Mouse (Mus musculus): ENCODE measurements around the gene Pygm. TPM values are rescaled to one million over a fixed set of nuclear protein-coding genes. Genes with fewer than 3 reads are reported as not detected.

The Pygm gene
- polyA plus RNA-seq, 1 experiment from 2014 or later, result 1.9 TPM

DNA sequence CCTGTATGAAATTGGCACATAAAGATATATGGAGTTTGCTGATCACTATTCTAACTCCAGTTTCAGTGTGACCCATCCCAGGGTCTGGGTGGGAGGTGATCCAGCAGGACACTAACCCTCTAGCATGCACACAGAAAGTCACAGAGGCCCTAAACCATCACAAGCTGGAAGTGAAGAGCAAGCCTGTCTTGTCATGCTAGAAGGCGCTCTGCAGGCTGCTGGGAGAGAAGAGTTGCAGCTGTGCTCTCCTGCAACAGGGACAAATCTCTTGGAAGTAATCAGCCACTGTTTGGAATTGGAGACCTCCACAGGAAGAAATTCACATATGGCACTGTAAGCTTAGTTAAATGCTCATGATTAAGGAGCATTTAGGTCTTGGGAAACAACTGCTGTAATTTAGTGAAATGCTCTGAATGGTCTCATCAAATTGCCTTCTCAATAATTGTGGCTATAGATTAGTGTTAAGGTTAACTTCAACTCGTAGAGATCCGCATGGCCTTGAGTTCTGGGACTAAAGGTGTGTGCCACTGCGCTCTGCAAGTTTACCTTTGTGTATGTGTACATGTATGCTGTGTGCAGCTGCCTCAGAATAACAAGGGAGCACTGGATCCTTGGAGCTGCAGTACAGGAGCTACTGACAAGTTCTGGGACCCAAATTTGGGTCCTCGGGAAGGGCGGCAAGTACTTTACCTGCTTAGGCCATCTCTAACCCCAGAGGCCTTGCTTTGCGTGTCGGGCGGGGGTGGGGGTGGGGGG is 3.6 kb upstream of the Pygm start:
- H3K4me1 ChIP-seq (replicated peaks), result peaks cover 41% of the 10 kb centered on the region
- WGBS, result 91% methylated on average over 9 of the region's 9 CpGs
- peaks cover 54% of the 10 kb centered on the region for H3K36me3 ChIP-seq
- DNase-seq (ENCODE audit: low spot score), result no peak
- H3K9me3 ChIP-seq, result no peaks in the 10 kb centered on the region
- no peaks in the 10 kb centered on the region for H3K27me3 ChIP-seq (ENCODE audit: insufficient read depth, poor library complexity, severe bottlenecking)
- H3K4me3 ChIP-seq, result no peak overlapping the region
- H3K27ac ChIP-seq, result no peak overlapping the region

DNA sequence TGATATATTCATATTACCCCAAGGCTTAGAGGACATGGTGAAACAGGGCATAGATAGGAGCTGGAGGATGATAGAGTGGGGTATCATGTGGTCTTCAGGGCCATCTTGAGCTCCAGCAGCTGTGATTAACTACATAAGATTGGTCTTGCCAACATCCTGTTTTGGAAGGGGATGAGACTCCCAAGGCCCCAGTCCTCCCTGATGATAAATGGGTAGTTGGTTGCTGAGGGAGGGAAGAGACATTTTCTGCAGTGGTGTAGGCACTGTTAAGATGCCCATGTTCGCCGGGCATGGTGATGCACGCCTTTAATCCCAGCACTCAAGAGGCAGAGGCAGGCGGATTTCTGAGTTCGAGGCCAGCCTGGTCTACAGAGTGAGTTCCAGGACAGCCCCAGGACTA is 3.0 kb upstream of the Pygm start:
- Histone ChIP-seq H3K4me1 (replicated peaks) (peaks cover 40% of the 10 kb centered on the region), H3K36me3 (peaks cover 48% of the 10 kb centered on the region), H3K4me3 (no peak overlapping the region), H3K9me3 (no peaks in the 10 kb centered on the region), H3K27me3 (ENCODE audit: insufficient read depth, poor library complexity, severe bottlenecking) (no peaks in the 10 kb centered on the region), H3K27ac (no peak overlapping the region)
- whole genome bisulfite sequencing, result 96% methylated on average over 5 of the region's 5 CpGs
- no peak for DNase-seq (ENCODE audit: low spot score)

DNA sequence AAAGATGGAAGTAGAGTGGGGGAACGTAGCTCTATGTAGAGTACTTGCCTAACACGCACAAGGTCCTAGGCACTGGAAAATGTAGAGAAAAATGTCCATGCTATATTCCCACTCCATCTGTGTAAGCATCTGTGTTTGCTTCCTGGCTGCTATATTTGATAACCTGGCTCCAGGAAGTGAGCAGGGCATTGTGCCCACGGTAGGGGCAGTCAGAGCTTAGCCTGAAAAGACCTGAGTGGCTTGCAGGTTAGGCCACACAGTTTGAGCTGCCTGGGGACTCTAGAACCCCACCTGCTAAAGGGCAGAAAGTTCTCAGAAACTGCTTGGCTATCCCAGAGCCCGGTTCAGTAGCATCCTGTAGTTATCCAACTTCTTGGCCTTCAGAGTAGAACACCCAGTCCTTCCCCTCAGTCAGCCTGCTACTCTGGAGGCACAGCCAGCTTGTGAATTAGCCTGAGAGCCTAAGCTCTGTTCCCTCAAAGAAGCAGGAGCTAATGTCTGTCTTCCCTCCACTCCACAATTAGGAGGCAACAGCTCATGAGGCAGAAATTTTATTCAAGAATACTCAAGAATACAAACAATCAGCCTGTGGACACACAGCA is 1.8 kb upstream of the Pygm start:
- DNase-seq (ENCODE audit: low spot score), result no peak

DNA sequence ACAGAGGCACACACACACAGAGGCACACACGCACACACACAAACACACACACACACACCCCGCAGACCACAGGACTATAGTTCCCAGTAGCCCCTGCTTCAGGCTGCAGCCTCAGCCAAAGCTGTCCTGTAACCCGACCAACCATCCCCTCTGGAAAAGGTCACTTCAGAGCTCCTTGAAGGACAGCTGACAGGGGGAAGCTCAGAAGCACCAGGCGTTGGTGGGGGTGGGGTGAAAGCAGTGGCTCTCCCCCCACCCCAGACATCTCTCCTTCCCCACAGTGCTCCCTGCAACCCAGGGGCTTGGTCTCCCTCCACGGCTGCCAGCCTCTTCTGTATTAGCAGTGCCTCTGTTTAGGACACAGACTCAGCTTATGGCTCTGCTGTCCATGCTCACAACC is 729 bp upstream of the Pygm start:
- no peak overlapping the region for H3K4me3 ChIP-seq
- H3K4me1 ChIP-seq (replicated peaks), result peaks cover 41% of the 10 kb centered on the region
- no peaks in the 10 kb centered on the region for H3K9me3 ChIP-seq
- 43% methylated on average over 5 of the region's 5 CpGs for whole genome bisulfite sequencing
- DNase-seq (ENCODE audit: low spot score), result no peak
- H3K27me3 ChIP-seq (ENCODE audit: insufficient read depth, poor library complexity, severe bottlenecking), result peaks cover 19% of the 10 kb centered on the region; the same call in 1 of the 2 replicates
- H3K36me3 ChIP-seq, result peaks cover 25% of the 10 kb centered on the region
- H3K27ac ChIP-seq, result peak overlapping the region; percentile 72

More for the DNA sequence above, 1.8 kb upstream of the Pygm start:
- WGBS, result 85% methylated on average over 4 of the region's 4 CpGs
- H3K27ac ChIP-seq, result no peak overlapping the region
- no peak overlapping the region for H3K4me3 ChIP-seq
- no peaks in the 10 kb centered on the region for H3K9me3 ChIP-seq
- 0 out of 2 replicates have a peak, but pooled peaks cover 9% of the 10 kb centered on the region for H3K27me3 ChIP-seq (ENCODE audit: insufficient read depth, poor library complexity, severe bottlenecking)
- peaks cover 44% of the 10 kb centered on the region for H3K4me1 ChIP-seq (replicated peaks)
- peaks cover 36% of the 10 kb centered on the region for H3K36me3 ChIP-seq

- Histone ChIP-seq H3K4me1 (replicated peaks) (peaks cover 52% of the 10 kb centered on the region), H3K36me3 (peaks cover 11% of the 10 kb centered on the region; the same call in 1 of the 2 replicates), H3K27ac (no peak overlapping the region), H3K9me3 (no peaks in the 10 kb centered on the region), H3K4me3 (no peak overlapping the region), H3K27me3 (ENCODE audit: insufficient read depth, poor library complexity, severe bottlenecking) (peaks cover 33% of the 10 kb centered on the region; the same call in 1 of the 2 replicates)
- 82% methylated on average over 11 of the region's 11 CpGs for WGBS
- no peak for DNase-seq (ENCODE audit: low spot score)
These were observed 755 bp downstream of the Pygm start for GRCm38 (mm10) chr19:6384954-6385353.

DNA sequence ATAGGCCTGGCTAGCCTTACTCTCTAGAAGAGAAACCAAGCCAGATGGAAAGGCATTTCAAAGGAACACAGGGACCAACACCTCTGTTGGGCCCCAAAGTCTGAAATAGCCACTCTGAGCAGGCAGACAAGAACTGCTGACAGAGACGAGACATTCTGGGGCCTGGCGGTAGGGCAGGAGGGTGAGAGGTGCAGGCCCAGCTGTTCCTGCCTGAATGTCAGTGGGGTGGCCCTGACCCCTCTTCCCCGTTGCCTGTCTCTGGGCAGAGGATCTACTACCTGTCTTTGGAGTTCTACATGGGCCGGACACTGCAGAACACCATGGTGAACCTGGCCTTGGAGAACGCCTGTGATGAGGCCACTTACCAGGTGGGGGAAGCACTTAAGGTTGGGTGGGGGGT is 1.2 kb downstream of the Pygm start:
- Histone ChIP-seq H3K36me3 (peaks cover 9% of the 10 kb centered on the region; the same call in 1 of the 2 replicates), H3K4me1 (replicated peaks) (peaks cover 57% of the 10 kb centered on the region), H3K27ac (no peak overlapping the region), H3K27me3 (ENCODE audit: insufficient read depth, poor library complexity, severe bottlenecking) (peaks cover 33% of the 10 kb centered on the region; the same call in 1 of the 2 replicates), H3K9me3 (no peaks in the 10 kb centered on the region), H3K4me3 (no peak overlapping the region)
- DNase-seq (ENCODE audit: low spot score), result no peak
- WGBS, result 80% methylated on average over 5 of the region's 5 CpGs

- Histone ChIP-seq H3K36me3 (peaks cover 5% of the 10 kb centered on the region; the same call in 1 of the 2 replicates), H3K4me1 (replicated peaks) (peaks cover 60% of the 10 kb centered on the region), H3K27me3 (ENCODE audit: insufficient read depth, poor library complexity, severe bottlenecking) (peaks cover 33% of the 10 kb centered on the region; the same call in 1 of the 2 replicates), H3K4me3 (no peak overlapping the region), H3K27ac (0 out of 2 replicates have a peak overlapping the region, but pooled peaks have one; percentile 16), H3K9me3 (no peaks in the 10 kb centered on the region)
- 82% methylated on average over 7 of the region's 7 CpGs for WGBS
- no peak for DNase-seq (ENCODE audit: low spot score)
These were observed 1.6 kb downstream of the Pygm start for GRCm38 (mm10) chr19:6385821-6386220.

GRCm38 (mm10) chr19:6386234-6386633 is 2.0 kb downstream of the Pygm start:
- Histone ChIP-seq H3K27me3 (ENCODE audit: insufficient read depth, poor library complexity, severe bottlenecking) (peaks cover 33% of the 10 kb centered on the region; the same call in 1 of the 2 replicates), H3K4me3 (no peak overlapping the region), H3K27ac (0 out of 2 replicates have a peak overlapping the region, but pooled peaks have one; percentile 16), H3K4me1 (replicated peaks) (peaks cover 60% of the 10 kb centered on the region), H3K9me3 (no peaks in the 10 kb centered on the region), H3K36me3 (0 out of 2 replicates have a peak, but pooled peaks cover under 1% of the 10 kb centered on the region)
- DNase-seq (ENCODE audit: low spot score), result no peak
- WGBS, result 64% methylated on average over 9 of the region's 9 CpGs

- WGBS, result 88% methylated on average over 13 of the region's 13 CpGs
These were observed 3.8 kb downstream of the Pygm start for GRCm38 (mm10) chr19:6388006-6388405.

DNA sequence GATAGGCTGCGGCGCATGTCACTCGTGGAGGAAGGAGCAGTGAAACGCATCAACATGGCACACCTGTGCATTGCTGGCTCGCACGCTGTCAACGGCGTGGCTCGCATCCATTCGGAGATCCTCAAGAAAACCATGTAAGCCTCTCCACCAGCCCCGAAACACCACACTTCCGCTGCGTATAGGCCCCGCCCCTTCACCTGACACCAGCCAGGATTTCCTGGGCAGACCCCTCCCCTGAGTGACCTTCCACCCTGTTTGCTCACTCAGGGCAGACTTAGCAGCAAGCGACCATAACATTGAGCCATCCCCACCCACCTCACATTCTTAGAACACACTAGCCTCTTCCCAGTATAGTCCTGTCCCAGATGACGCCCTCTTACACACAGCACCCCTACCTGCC is 5.6 kb downstream of the Pygm start:
- H3K27ac ChIP-seq, result no peak overlapping the region
- peak overlapping the region; percentile 46 for H3K4me3 ChIP-seq
- DNase-seq (ENCODE audit: low spot score), result no peak
- H3K27me3 ChIP-seq (ENCODE audit: insufficient read depth, poor library complexity, severe bottlenecking), result peaks cover 33% of the 10 kb centered on the region; the same call in 1 of the 2 replicates
- peaks cover 5% of the 10 kb centered on the region; the same call in 1 of the 2 replicates for H3K36me3 ChIP-seq
- H3K4me1 ChIP-seq (replicated peaks), result peaks cover 39% of the 10 kb centered on the region
- H3K9me3 ChIP-seq, result no peaks in the 10 kb centered on the region
- 4% methylated on average over 16 of the region's 16 CpGs for WGBS

More at GRCm38 (mm10) chr19:6388006-6388405, 3.8 kb downstream of the Pygm start:
- no peak overlapping the region for H3K27ac ChIP-seq
- no peak for DNase-seq (ENCODE audit: low spot score)
- H3K4me1 ChIP-seq (replicated peaks), result peaks cover 56% of the 10 kb centered on the region
- no peaks in the 10 kb centered on the region for H3K9me3 ChIP-seq
- no peak overlapping the region for H3K4me3 ChIP-seq
- peaks cover 5% of the 10 kb centered on the region; the same call in 1 of the 2 replicates for H3K36me3 ChIP-seq
- H3K27me3 ChIP-seq (ENCODE audit: insufficient read depth, poor library complexity, severe bottlenecking), result peaks cover 33% of the 10 kb centered on the region; the same call in 1 of the 2 replicates

GRCm38 (mm10) chr19:6390251-6390650 is 6.1 kb downstream of the Pygm start:
- no peak for DNase-seq (ENCODE audit: low spot score)
- peaks cover 33% of the 10 kb centered on the region; the same call in 1 of the 2 replicates for H3K27me3 ChIP-seq (ENCODE audit: insufficient read depth, poor library complexity, severe bottlenecking)
- H3K4me3 ChIP-seq, result no peak overlapping the region
- H3K9me3 ChIP-seq, result no peaks in the 10 kb centered on the region
- peaks cover 5% of the 10 kb centered on the region; the same call in 1 of the 2 replicates for H3K36me3 ChIP-seq
- H3K4me1 ChIP-seq (replicated peaks), result peaks cover 34% of the 10 kb centered on the region
- WGBS, result 62% methylated on average over 6 of the region's 6 CpGs
- H3K27ac ChIP-seq, result no peak overlapping the region

DNA sequence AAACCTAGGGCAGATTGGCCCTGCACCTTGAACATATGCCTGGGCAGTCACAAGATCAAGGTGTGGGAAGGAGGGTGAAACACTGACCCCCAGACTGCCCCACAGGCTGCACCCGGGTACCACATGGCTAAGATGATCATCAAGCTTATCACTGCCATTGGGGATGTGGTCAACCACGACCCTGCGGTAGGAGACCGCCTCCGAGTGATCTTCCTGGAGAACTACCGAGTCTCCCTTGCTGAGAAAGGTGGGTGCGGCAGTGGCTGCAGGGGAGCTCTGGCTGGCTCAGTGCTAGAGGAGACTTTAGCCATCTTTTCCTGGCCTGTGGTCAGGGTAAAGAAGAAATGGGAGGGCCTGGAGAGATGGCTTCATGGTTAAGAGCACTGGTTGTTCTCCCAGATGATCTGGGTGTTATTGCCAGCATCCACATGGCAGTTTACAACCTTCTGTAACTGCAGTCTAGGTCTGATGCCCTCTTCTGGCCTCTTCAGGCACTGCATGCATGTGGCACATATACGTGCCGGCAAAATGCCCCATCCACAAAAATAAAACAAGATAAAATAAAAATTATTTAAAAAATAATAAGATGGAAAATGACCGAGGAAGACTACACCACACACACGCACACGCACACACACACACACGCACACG is 8.7 kb downstream of the Pygm start:
- Histone ChIP-seq H3K27me3 (ENCODE audit: insufficient read depth, poor library complexity, severe bottlenecking) (peaks cover 37% of the 10 kb centered on the region), H3K27ac (no peak overlapping the region), H3K9me3 (no peaks in the 10 kb centered on the region), H3K4me1 (replicated peaks) (peaks cover 21% of the 10 kb centered on the region), H3K4me3 (no peak overlapping the region), H3K36me3 (peaks cover 5% of the 10 kb centered on the region; the same call in 1 of the 2 replicates)
- 94% methylated on average over 14 of the region's 14 CpGs for WGBS
- DNase-seq (ENCODE audit: low spot score), result no peak

Data from hindbrain, embryonic 10.5 days (tissue).